Mouse (Mus musculus) cerebellum, adult 2 months (tissue): ENCODE measurements around the gene Rgs3.

Source experiments
- CTCF ChIP-seq: fragments of 200-500 bp; IDR thresholded peaks from 2 replicates; pipeline ENCODE4 v1.5.1; 2011; ENCODE audit warnings: low read depth, mild to moderate bottlenecking, control low read depth, low read length, moderate library complexity, borderline replicate concordance; ENCODE audit not compliant: insufficient read depth
- POLR2A ChIP-seq: fragments of 200-500 bp; IDR thresholded peaks from 2 replicates; pipeline ENCODE4 v1.6.1; 2011; ENCODE audit warnings: low read length, control low read depth, borderline replicate concordance; ENCODE audit not compliant: insufficient read depth

- TF ChIP-seq CTCF (no peak), POLR2A (no peak)
Observed at GRCm38 (mm10) chr4:62515490-62515889, 44.2 kb upstream of the Rgs3 start.
